Mouse (Mus musculus) CH12.LX (cell line): Measurements from ENCODE around the gene Rpl26.

Experiments used
- BHLHE40 ChIP-seq: IDR thresholded peaks from 2 replicates; pipeline ENCODE4 v1.6.1; 2011; ENCODE audit warnings: mild to moderate bottlenecking, low read depth, low read length, improper control_type of control experiment
- CHD2 ChIP-seq: IDR thresholded peaks from 2 replicates; pipeline ENCODE4 v1.6.1; 2011; ENCODE audit warnings: low read length, improper control_type of control experiment
- CTCF ChIP-seq, 2 experiments: IDR thresholded peaks in 1 of 2; conservative IDR thresholded peaks in 1 of 2; 2 replicates each; pipeline ENCODE4 v1.5.1; 2011 to 2012; ENCODE audit warnings: low read depth in 2 of 2, low read length in 2 of 2, improper control_type of control experiment in 1 of 2, inconsistent platforms in 1 of 2, mild to moderate bottlenecking in 1 of 2, moderate library complexity in 1 of 2
- EP300 ChIP-seq: IDR thresholded peaks from 2 replicates; pipeline ENCODE4 v1.6.1; 2011; ENCODE audit warnings: low read length, improper control_type of control experiment
- HCFC1 ChIP-seq: IDR thresholded peaks from 2 replicates; pipeline ENCODE4 v1.6.1; 2012; ENCODE audit warnings: low read depth, mild to moderate bottlenecking, inconsistent platforms, low read length, improper control_type of control experiment
- JUND ChIP-seq: conservative IDR thresholded peaks from 2 replicates; pipeline ENCODE4 v1.6.1; 2011; ENCODE audit warnings: low read depth, low read length, improper control_type of control experiment
- KAT2A ChIP-seq: IDR thresholded peaks from 2 replicates; pipeline ENCODE4 v1.6.1; 2012; ENCODE audit warnings: low read length, improper control_type of control experiment, inconsistent platforms; ENCODE audit not compliant: insufficient replicate concordance
- MYC ChIP-seq: IDR thresholded peaks from 2 replicates; pipeline ENCODE4 v1.6.1; 2011; ENCODE audit warnings: low read depth, mild to moderate bottlenecking, improper control_type of control experiment, low read length
- NRF1 ChIP-seq: IDR thresholded peaks from 2 replicates; pipeline ENCODE4 v1.6.1; 2014; ENCODE audit warnings: low read depth, mild to moderate bottlenecking, inconsistent platforms, low read length, improper control_type of control experiment, moderate library complexity
- POLR2A ChIP-seq: IDR thresholded peaks from 2 replicates; pipeline ENCODE4 v1.6.1; 2011; ENCODE audit warnings: low read depth, mild to moderate bottlenecking, improper control_type of control experiment, low read length
- RAD21 ChIP-seq: IDR thresholded peaks from 2 replicates; pipeline ENCODE4 v1.6.1; 2011; ENCODE audit warnings: low read depth, mild to moderate bottlenecking, low read length, improper control_type of control experiment, moderate library complexity
- USF1 ChIP-seq: IDR thresholded peaks from 2 replicates; pipeline ENCODE4 v1.6.1; 2014; ENCODE audit warnings: low read depth, mild to moderate bottlenecking, inconsistent platforms, low read length, improper control_type of control experiment
- USF2 ChIP-seq: conservative IDR thresholded peaks from 2 replicates; pipeline ENCODE4 v1.6.1; 2011; ENCODE audit warnings: low read depth, low read length, improper control_type of control experiment
- ZKSCAN1 ChIP-seq: IDR thresholded peaks from 2 replicates; pipeline ENCODE4 v1.6.1; 2012; ENCODE audit warnings: low read depth, inconsistent platforms, low read length, improper control_type of control experiment, borderline replicate concordance

- TF ChIP-seq USF2 (no peak), RAD21 (no peak), CTCF (conservative IDR thresholded peaks at IDR 0.05 in 1 of 2, IDR thresholded peaks at IDR 0.05 in 1 of 2; ENCODE audit: low read depth in 2 of 2, low read length in 2 of 2) (no peak), POLR2A (no peak; the same call in 1 of the 2 replicates), BHLHE40 (no peak), EP300 (no peak), HCFC1 (peak; percentile 21; the same call in 1 of the 2 replicates), ZKSCAN1 (no peak), USF1 (no peak), NRF1 (no peak), CHD2 (no peak), KAT2A (no peak), JUND (no peak), MYC (no peak)
Observed at GRCm38 (mm10) chr11:68902367-68902766, 984 bp downstream of the Rpl26 start.
